Mouse (Mus musculus) embryonic facial prominence, embryonic 11.5 days (tissue): Measurements from ENCODE around the gene Mettl11b. TPM values are rescaled to one million over a fixed set of nuclear protein-coding genes. Genes with fewer than 3 reads are reported as not detected.
A peak's percentile ranks its signal among the peaks of the same experiment; 100 is the strongest.

Source experiments
- ATAC-seq: fragments of 200-750 bp; cut with Nextera tagmentation; replicated peaks from 2 replicates; pipeline ENCODE4 v1.8.0; 2017; ENCODE audit warnings: low read depth; ENCODE audit not compliant: insufficient number of reproducible peaks, low FRiP score, low TSS enrichment
- DNase-seq: peaks from one replicate; pipeline ENCODE4 v3.0.0-alpha.2; 2015; ENCODE audit warnings: low spot score
- H3K27ac ChIP-seq: fragments of 300-500 bp; sonication (generic); replicated peaks from 2 replicates; pipeline ENCODE4 v1.5.1; 2014; ENCODE audit warnings: mild to moderate bottlenecking, low read depth, low read length, control low read depth
- H3K27me3 ChIP-seq: fragments of 300-500 bp; sonication (generic); 2 replicates; pipeline ENCODE4 v1.6.1; 2014; ENCODE audit warnings: mild to moderate bottlenecking, low read length, moderate library complexity, mixed read lengths; ENCODE audit not compliant: control insufficient read depth, insufficient read depth
- H3K36me3 ChIP-seq: fragments of 300-500 bp; sonication (generic); replicated peaks from 2 replicates; pipeline ENCODE4 v1.6.1; 2014; ENCODE audit warnings: low read depth, mild to moderate bottlenecking, low read length, moderate library complexity, mixed read lengths; ENCODE audit not compliant: control insufficient read depth, insufficient read depth
- H3K4me1 ChIP-seq: fragments of 300-500 bp; sonication (generic); 2 replicates; pipeline ENCODE4 v1.6.1; 2014; ENCODE audit warnings: low read length, mixed read lengths; ENCODE audit not compliant: control insufficient read depth, insufficient read depth
- H3K4me2 ChIP-seq: fragments of 300-500 bp; sonication (generic); 2 replicates; pipeline ENCODE4 v1.6.1; 2014; ENCODE audit warnings: low read depth, mild to moderate bottlenecking, control low read depth, low read length, moderate library complexity
- H3K4me3 ChIP-seq: fragments of 300-500 bp; sonication (generic); 2 replicates; pipeline ENCODE4 v1.5.1; 2014; ENCODE audit warnings: low read depth, low read length, control low read depth
- H3K9ac ChIP-seq: fragments of 300-500 bp; sonication (generic); replicated peaks from 2 replicates; pipeline ENCODE4 v1.6.1; 2014; ENCODE audit warnings: mild to moderate bottlenecking, control low read depth, low read length
- H3K9me3 ChIP-seq: fragments of 300-500 bp; sonication (generic); replicated peaks from 2 replicates; pipeline ENCODE4 v1.6.1; 2016; ENCODE audit warnings: mild to moderate bottlenecking, low read length, inconsistent platforms, mixed read lengths; ENCODE audit not compliant: control insufficient read depth
- WGBS: fragments of 180-500 bp; shearing (Covaris S2); extraction: QIAGEN DNeasy Blood & Tissue Kit; methylation state at CpG from one replicate; pipeline ENCODE4 v1.1.7; 2014; 5-methylcytosine and 5-hydroxymethylcytosine counted together
- polyA plus RNA-seq: library from polyadenylated mRNA; unstranded; fragments of >200 nt; fragmentation: Nextera tagmentation; extraction: Ambion mirVana; gene quantifications from 2 replicates; pipeline ENCODE4 v1.2.1, GENCODE M21; 2014

Mettl11b gene
- polyA plus RNA-seq, 1 experiment from 2014 or later: 1.2 TPM

GRCm38 (mm10) chr1:163708618-163709017 is 16.4 kb downstream of the Mettl11b start:
- Histone ChIP-seq H3K27ac (no peak overlapping the region), H3K4me3 (no peak overlapping the region), H3K27me3 (no peaks in the 10 kb centered on the region), H3K9me3 (no peaks in the 10 kb centered on the region), H3K9ac (no peak overlapping the region), H3K4me1 (no peaks in the 10 kb centered on the region), H3K4me2 (no peak overlapping the region), H3K36me3 (no peaks in the 10 kb centered on the region)
- no peak for ATAC-seq
- WGBS: 34% methylated on average over 2 of the region's 2 CpGs
- no peak for DNase-seq

- H3K9me3 ChIP-seq: no peaks in the 10 kb centered on the region
- ATAC-seq: no peak
- no peaks in the 10 kb centered on the region for H3K4me1 ChIP-seq
- WGBS: 83% methylated on average over 7 of the region's 7 CpGs
- no peak overlapping the region for H3K4me3 ChIP-seq
- H3K9ac ChIP-seq: no peak overlapping the region
- no peak for DNase-seq
- no peak overlapping the region for H3K4me2 ChIP-seq
- H3K27ac ChIP-seq: no peak overlapping the region
- H3K36me3 ChIP-seq: no peaks in the 10 kb centered on the region
- H3K27me3 ChIP-seq: no peaks in the 10 kb centered on the region
These were observed 24.5 kb downstream of the Mettl11b start for GRCm38 (mm10) chr1:163700571-163700970.

- H3K27me3 ChIP-seq: no peaks in the 10 kb centered on the region
- no peak overlapping the region; the same call in 1 of the 2 replicates for H3K27ac ChIP-seq
- DNase-seq (no peak), ATAC-seq (no peak)
- WGBS: 73% methylated on average over 3 of the region's 3 CpGs
- H3K36me3 ChIP-seq: no peaks in the 10 kb centered on the region
- no peak overlapping the region for H3K4me2 ChIP-seq
- no peak overlapping the region for H3K9ac ChIP-seq
- H3K4me3 ChIP-seq: no peak overlapping the region
- H3K4me1 ChIP-seq: no peaks in the 10 kb centered on the region
- H3K9me3 ChIP-seq: no peaks in the 10 kb centered on the region
These were observed 25.3 kb downstream of the Mettl11b start for GRCm38 (mm10) chr1:163699702-163700101.

GRCm38 (mm10) chr1:163691860-163692259 is 33.2 kb downstream of the Mettl11b start:
- 83% methylated on average over 3 of the region's 3 CpGs for WGBS
- no peak overlapping the region for H3K4me2 ChIP-seq
- H3K4me1 ChIP-seq: no peaks in the 10 kb centered on the region
- H3K27me3 ChIP-seq: no peaks in the 10 kb centered on the region
- no peak overlapping the region for H3K27ac ChIP-seq
- H3K9ac ChIP-seq: no peak overlapping the region
- no peak overlapping the region for H3K4me3 ChIP-seq
- no peaks in the 10 kb centered on the region for H3K9me3 ChIP-seq
- H3K36me3 ChIP-seq: no peaks in the 10 kb centered on the region
- ATAC-seq (no peak), DNase-seq (no peak)

GRCm38 (mm10) chr1:163682935-163683430 is 42.0 kb downstream of the Mettl11b start:
- DNase-seq (peak; percentile 74), ATAC-seq (no peak)
- 30% methylated on average over 2 of the region's 2 CpGs for WGBS
- H3K9ac ChIP-seq: no peak overlapping the region
- no peaks in the 10 kb centered on the region for H3K27me3 ChIP-seq
- H3K4me3 ChIP-seq: no peak overlapping the region
- no peak overlapping the region for H3K27ac ChIP-seq
- no peaks in the 10 kb centered on the region for H3K36me3 ChIP-seq
- H3K9me3 ChIP-seq: no peaks in the 10 kb centered on the region
- no peak overlapping the region for H3K4me2 ChIP-seq
- H3K4me1 ChIP-seq: no peaks in the 10 kb centered on the region

GRCm38 (mm10) chr1:163682127-163682526 is 42.9 kb downstream of the Mettl11b start:
- no peak for ATAC-seq
- 57% methylated on average over 3 of the region's 3 CpGs for WGBS
- H3K4me3 ChIP-seq: no peak overlapping the region
- no peak overlapping the region for H3K4me2 ChIP-seq
- DNase-seq: no peak
- H3K9ac ChIP-seq: no peak overlapping the region
- no peak overlapping the region for H3K27ac ChIP-seq
- no peaks in the 10 kb centered on the region for H3K4me1 ChIP-seq
- H3K36me3 ChIP-seq: no peaks in the 10 kb centered on the region
- H3K27me3 ChIP-seq: no peaks in the 10 kb centered on the region
- no peaks in the 10 kb centered on the region for H3K9me3 ChIP-seq

GRCm38 (mm10) chr1:163672866-163673265 is 52.2 kb downstream of the Mettl11b start:
- Histone ChIP-seq H3K27me3 (no peaks in the 10 kb centered on the region), H3K27ac (no peak overlapping the region), H3K4me2 (no peak overlapping the region), H3K9me3 (no peaks in the 10 kb centered on the region), H3K4me1 (no peaks in the 10 kb centered on the region), H3K36me3 (no peaks in the 10 kb centered on the region), H3K9ac (no peak overlapping the region), H3K4me3 (no peak overlapping the region)
- WGBS: 86% methylated on average over 3 of the region's 3 CpGs
- ATAC-seq (no peak), DNase-seq (no peak)

- Histone ChIP-seq H3K27ac (no peak overlapping the region), H3K9ac (no peak overlapping the region), H3K36me3 (no peaks in the 10 kb centered on the region), H3K4me2 (no peak overlapping the region), H3K4me1 (no peaks in the 10 kb centered on the region), H3K4me3 (no peak overlapping the region), H3K27me3 (no peaks in the 10 kb centered on the region), H3K9me3 (no peaks in the 10 kb centered on the region)
- WGBS: 80% methylated on average over 4 of the region's 4 CpGs
- DNase-seq (no peak), ATAC-seq (no peak)
These were observed 53.7 kb downstream of the Mettl11b start for GRCm38 (mm10) chr1:163671326-163671725.
